Mouse (Mus musculus): Measurements from ENCODE around the gene 4930595D18Rik. TPM values are rescaled to one million over a fixed set of nuclear protein-coding genes. Genes with fewer than 3 reads are reported as not detected.

The 4930595D18Rik gene
- not detected for total RNA-seq (2023)

GRCm38 (mm10) chr12:111184476-111184875 is at the start of gene 4930595D18Rik:
Gene 4930595D18Rik (minus strand): TSS chr12:111184491.

GRCm38 (mm10) chr12:111165831-111166591 is 18.3 kb downstream of the 4930595D18Rik start, which contains the start of gene Traf3:
Gene Traf3 (plus strand): TSS chr12:111166370.

Other genes starting within 250 kb of the 4930595D18Rik start
- gene Ankrd9, start 205.5 kb downstream of the 4930595D18Rik start, total RNA-seq (2023) = 3.7 TPM
- 46.8 TPM for gene Rcor1, start 145.1 kb downstream of the 4930595D18Rik start, total RNA-seq (2023)
- gene Traf3, start 18.1 kb downstream of the 4930595D18Rik start, total RNA-seq (2023) = 51.8 TPM
- gene Amn, start 86.6 kb upstream of the 4930595D18Rik start, total RNA-seq (2023) = 0.95 TPM
- gene Cdc42bpb, start 193.2 kb upstream of the 4930595D18Rik start, total RNA-seq (2023) = 1.6 TPM
- gene Lbhd2, start 222.3 kb upstream of the 4930595D18Rik start, total RNA-seq (2023) = not detected
- gene Exoc3l4, start 232.5 kb upstream of the 4930595D18Rik start, total RNA-seq (2023) = 0.15 TPM